Mouse (Mus musculus) cerebellum, adult 2 months (tissue): Measurements from ENCODE around the gene Fam222a.

Experiments used
- CTCF ChIP-seq: fragments of 200-500 bp; IDR thresholded peaks from 2 replicates; pipeline ENCODE4 v1.5.1; 2011; ENCODE audit warnings: low read depth, mild to moderate bottlenecking, control low read depth, low read length, moderate library complexity, borderline replicate concordance; ENCODE audit not compliant: insufficient read depth
- POLR2A ChIP-seq: fragments of 200-500 bp; IDR thresholded peaks from 2 replicates; pipeline ENCODE4 v1.6.1; 2011; ENCODE audit warnings: low read length, control low read depth, borderline replicate concordance; ENCODE audit not compliant: insufficient read depth

DNA sequence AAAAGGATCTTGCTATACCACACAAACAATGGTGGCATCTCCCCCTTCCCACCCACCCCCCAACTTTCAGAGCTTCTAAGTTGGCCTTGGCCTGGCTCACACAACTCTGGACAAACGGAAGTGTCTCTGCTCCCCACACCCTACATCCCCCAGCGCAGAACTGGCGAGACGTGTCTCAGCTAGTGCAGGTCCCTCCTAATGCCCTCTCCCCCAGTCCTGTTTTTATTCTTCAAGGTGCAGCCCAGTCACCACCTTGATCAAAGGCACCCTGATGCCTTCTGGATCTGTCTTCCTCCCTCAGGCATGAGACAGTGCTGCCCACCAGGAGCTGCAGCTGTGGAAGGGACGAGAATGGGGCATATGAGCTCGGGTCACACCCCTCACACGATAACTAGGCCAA, 88.5 kb downstream of the Fam222a start:
- no peak for TF ChIP-seq POLR2A
- TF ChIP-seq CTCF: no peak
